Mouse (Mus musculus) liver, embryonic 14.5 days (tissue): ENCODE data around the gene Gm49673. TPM values are rescaled to one million over a fixed set of nuclear protein-coding genes. Genes with fewer than 3 reads are reported as not detected.
"Not testable (repeated sequence)": the region's sequence is repeated elsewhere in the genome, so short reads cannot be mapped to it uniquely, and the experiment has no call there.

Source experiments
- ATAC-seq: fragments of 200-750 bp; cut with Nextera tagmentation; 2 replicates; pipeline ENCODE4 v1.8.0; 2017; ENCODE audit warnings: moderate number of reproducible peaks, mild to moderate bottlenecking, moderate library complexity; ENCODE audit not compliant: insufficient read depth
- DNase-seq, 3 experiments: peaks; one replicate each; pipeline ENCODE4 v3.0.0-alpha.2; 2012 to 2013; ENCODE audit warnings: low read depth in 3 of 3, low spot score in 3 of 3
- H3K27ac ChIP-seq: fragments of 300-500 bp; sonication (generic); 2 replicates; pipeline ENCODE4 v1.5.1; 2014; ENCODE audit warnings: moderate library complexity, mild to moderate bottlenecking, control low read depth, inconsistent platforms
- H3K27me3 ChIP-seq: fragments of 300-500 bp; sonication (generic); 2 replicates; pipeline ENCODE4 v1.6.1; 2014; ENCODE audit warnings: mild to moderate bottlenecking, low read length, moderate library complexity; ENCODE audit not compliant: control insufficient read depth, insufficient read depth
- H3K36me3 ChIP-seq: fragments of 300-500 bp; sonication (generic); replicated peaks from 2 replicates; pipeline ENCODE4 v1.6.1; 2014; ENCODE audit warnings: low read depth; ENCODE audit not compliant: control insufficient read depth, insufficient read depth
- H3K4me1 ChIP-seq, 2 experiments: fragments of 200-500 bp in 1 of 2; fragments of 300-500 bp in 1 of 2; sonication (generic) in 1 of 2; replicated peaks; 2 replicates each; pipeline ENCODE4 v1.6.1; 2012 to 2014; ENCODE audit warnings: antibody characterized with exemption in 1 of 2, inconsistent platforms in 1 of 2, low read length in 1 of 2; ENCODE audit not compliant: control insufficient read depth in 2 of 2, insufficient read depth in 2 of 2
- H3K4me2 ChIP-seq: fragments of 300-500 bp; sonication (generic); 2 replicates; pipeline ENCODE4 v1.6.1; 2014; ENCODE audit warnings: low read depth, mild to moderate bottlenecking, control low read depth, moderate library complexity
- H3K4me3 ChIP-seq, 2 experiments: fragments of 200-500 bp in 1 of 2; fragments of 300-500 bp in 1 of 2; sonication (generic) in 1 of 2; 2 replicates each; pipeline ENCODE4 v1.5.1; 2012 to 2014; ENCODE audit warnings: low read depth in 2 of 2, low read length in 2 of 2, mild to moderate bottlenecking in 2 of 2, control low read depth in 1 of 2, inconsistent platforms in 1 of 2, moderate library complexity in 1 of 2; ENCODE audit not compliant: insufficient read depth in 1 of 2
- H3K9ac ChIP-seq: fragments of 300-500 bp; sonication (generic); replicated peaks from 2 replicates; pipeline ENCODE4 v1.6.1; 2014; ENCODE audit warnings: mild to moderate bottlenecking, control low read depth, moderate library complexity
- H3K9me3 ChIP-seq: fragments of 300-500 bp; sonication (generic); 2 replicates; pipeline ENCODE4 v1.6.1; 2016; ENCODE audit warnings: low read length, mixed read lengths; ENCODE audit not compliant: control insufficient read depth
- CTCF ChIP-seq: IDR thresholded peaks from 2 replicates; pipeline ENCODE4 v1.5.1; 2016; ENCODE audit warnings: antibody characterized with exemption, low read depth, control low read depth
- WGBS: fragments of 180-500 bp; shearing (Covaris S2); extraction: QIAGEN DNeasy Blood & Tissue Kit; methylation state at CpG from one replicate; pipeline ENCODE4 v1.1.7; 2014; ENCODE audit not compliant: insufficient replicate concordance; 5-methylcytosine and 5-hydroxymethylcytosine counted together
- polyA plus RNA-seq, 2 experiments: library from polyadenylated mRNA; depleted of rRNA in 1 of 2; stranded (reverse) in 1 of 2; unstranded in 1 of 2; fragments of >200 nt; fragmentation: Nextera tagmentation in 1 of 2; extraction: Ambion mirVana in 1 of 2; gene quantifications; 2 replicates each; pipeline versions ENCODE4 v1.2.1 to v1.2.3; 2012 to 2014

Gm49673 gene
- polyA plus RNA-seq, 2 experiments = 0.08 TPM; not detected in 1

- H3K27ac ChIP-seq, H3K4me1 ChIP-seq, H3K36me3 ChIP-seq, H3K27me3 ChIP-seq, DNase-seq, H3K9me3 ChIP-seq: not testable (repeated sequence)
- Histone ChIP-seq H3K4me3 (peak within 1 kb of the TSS; percentile 60 to 68), H3K9ac (peak within 1 kb of the TSS; percentile 67), H3K4me2 (peak within 1 kb of the TSS; percentile 60)
- ATAC-seq = peak; percentile 97
- WGBS = 1% methylated on average over 11 of the region's 55 CpGs
Measured at GRCm38 (mm10) chr17:8164701-8165607, 17.4 kb upstream of the Gm49673 start, which contains the start of gene Fgfr1op. TSS of gene Fgfr1op (plus strand) at chr17:8165501.

GRCm38 (mm10) chr17:8160969-8161368 is 13.4 kb upstream of the Gm49673 start:
- H3K27ac ChIP-seq, ATAC-seq, H3K4me2 ChIP-seq, H3K9me3 ChIP-seq, DNase-seq, H3K9ac ChIP-seq, H3K36me3 ChIP-seq, H3K27me3 ChIP-seq, H3K4me1 ChIP-seq, H3K4me3 ChIP-seq: not testable (repeated sequence)
- 31% methylated on average over 2 of the region's 3 CpGs for WGBS
- peak; percentile 43 for TF ChIP-seq CTCF

GRCm38 (mm10) chr17:8158627-8159026 is 11.0 kb upstream of the Gm49673 start:
- not testable (repeated sequence) for H3K4me3 ChIP-seq, H3K4me1 ChIP-seq, H3K9me3 ChIP-seq, H3K27me3 ChIP-seq, H3K4me2 ChIP-seq, H3K9ac ChIP-seq, DNase-seq, H3K36me3 ChIP-seq, H3K27ac ChIP-seq, ATAC-seq
- WGBS = no CpG with 5 or more reads among the region's 1 CpGs

- H3K4me1 ChIP-seq, H3K9ac ChIP-seq, H3K36me3 ChIP-seq, H3K27me3 ChIP-seq, H3K4me2 ChIP-seq, DNase-seq, H3K4me3 ChIP-seq, H3K27ac ChIP-seq, ATAC-seq, H3K9me3 ChIP-seq: not testable (repeated sequence)
- WGBS = no CpG with 5 or more reads among the region's 8 CpGs
Measured at GRCm38 (mm10) chr17:8155982-8156381, 8.4 kb upstream of the Gm49673 start.

- not testable (repeated sequence) for H3K27me3 ChIP-seq, ATAC-seq, H3K4me1 ChIP-seq, H3K36me3 ChIP-seq, H3K4me3 ChIP-seq, H3K9me3 ChIP-seq, DNase-seq, H3K27ac ChIP-seq, H3K9ac ChIP-seq, H3K4me2 ChIP-seq
- 58% methylated on average over 6 of the region's 7 CpGs for WGBS
Measured at GRCm38 (mm10) chr17:8155010-8155409, 7.4 kb upstream of the Gm49673 start.

- WGBS = 19% methylated on average over 5 of the region's 5 CpGs
- H3K27ac ChIP-seq, ATAC-seq, H3K4me1 ChIP-seq, H3K27me3 ChIP-seq, H3K9me3 ChIP-seq, H3K36me3 ChIP-seq, DNase-seq: not testable (repeated sequence)
- Histone ChIP-seq H3K9ac (peak overlapping the region; percentile 70), H3K4me2 (peak overlapping the region; percentile 67), H3K4me3 (peak overlapping the region; percentile 63 to 67)
Measured at GRCm38 (mm10) chr17:8146931-8147330, 657 bp downstream of the Gm49673 start.

GRCm38 (mm10) chr17:8143802-8144673 is 3.5 kb downstream of the Gm49673 start:
- H3K27ac ChIP-seq, H3K4me3 ChIP-seq, H3K9me3 ChIP-seq, H3K4me1 ChIP-seq, H3K4me2 ChIP-seq, DNase-seq, H3K36me3 ChIP-seq, H3K9ac ChIP-seq, ATAC-seq, H3K27me3 ChIP-seq: not testable (repeated sequence)
- WGBS = 67% methylated on average over 13 of the region's 14 CpGs
